Mouse (Mus musculus) MEL (cell line): ENCODE measurements around the gene Arid5b.

Source experiments
- CTCF ChIP-seq, 3 experiments: IDR thresholded peaks in 2 of 3; conservative IDR thresholded peaks in 1 of 3; 2 replicates each; pipeline ENCODE4 v1.5.1; 2011 to 2012; ENCODE audit warnings: low read length in 3 of 3, low read depth in 2 of 3, mild to moderate bottlenecking in 2 of 3, improper control_type of control experiment in 1 of 3, inconsistent platforms in 1 of 3, mixed read lengths in 1 of 3, moderate library complexity in 1 of 3; ENCODE audit not compliant: control insufficient read depth in 1 of 3, insufficient read depth in 1 of 3, poor library complexity in 1 of 3, severe bottlenecking in 1 of 3
- EP300 ChIP-seq, 2 experiments: IDR thresholded peaks; 2 replicates each; pipeline ENCODE4 v1.6.1; 2011; ENCODE audit warnings: improper control_type of control experiment in 2 of 2, low read length in 2 of 2, low read depth in 1 of 2, mild to moderate bottlenecking in 1 of 2
- MAX ChIP-seq: IDR thresholded peaks from 2 replicates; pipeline ENCODE4 v1.6.1; 2011; ENCODE audit warnings: low read length, improper control_type of control experiment
- POLR2A ChIP-seq, 2 experiments: IDR thresholded peaks; 2 replicates each; pipeline ENCODE4 v1.6.1; 2011 to 2012; ENCODE audit warnings: low read length in 2 of 2, mild to moderate bottlenecking in 2 of 2, control low read depth in 1 of 2, improper control_type of control experiment in 1 of 2, low read depth in 1 of 2, moderate library complexity in 1 of 2; ENCODE audit not compliant: control insufficient read depth in 1 of 2, insufficient read depth in 1 of 2, poor library complexity in 1 of 2
- SMC3 ChIP-seq: IDR thresholded peaks from 2 replicates; pipeline ENCODE4 v1.6.1; 2011; ENCODE audit warnings: low read depth, low read length, improper control_type of control experiment
- TAL1 ChIP-seq: IDR thresholded peaks from 2 replicates; pipeline ENCODE4 v1.6.1; 2012; ENCODE audit warnings: mild to moderate bottlenecking, inconsistent platforms, low read length, moderate library complexity, mixed read lengths

DNA sequence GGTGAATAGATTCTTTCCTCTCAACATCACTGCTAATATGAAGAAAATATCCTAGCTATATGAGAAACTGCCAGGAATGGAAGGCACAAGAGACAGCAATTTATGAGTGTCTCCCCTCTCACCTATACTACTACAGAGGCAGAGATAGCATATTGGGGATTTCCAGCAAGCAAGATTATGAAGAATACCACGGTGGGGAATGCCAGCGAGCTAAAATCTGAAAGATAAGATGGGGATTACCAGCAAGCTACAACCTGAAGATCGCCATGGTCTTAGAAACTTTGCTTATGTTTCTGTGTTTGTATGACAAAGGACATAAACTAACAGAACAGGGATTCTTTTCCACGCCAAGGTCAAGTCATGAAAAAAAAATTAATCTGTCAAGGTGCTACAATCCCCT is 155.1 kb downstream of the Arid5b start:
- TF ChIP-seq SMC3 (no peak), MAX (no peak), CTCF (IDR thresholded peaks at IDR 0.05 in 2 of 3, conservative IDR thresholded peaks at IDR 0.05 in 1 of 3; ENCODE audit: control insufficient read depth in 1 of 3, insufficient read depth in 1 of 3, low read depth in 2 of 3, low read length in 3 of 3, poor library complexity in 1 of 3, severe bottlenecking in 1 of 3) (no peak), EP300 (IDR thresholded peaks at IDR 0.05; ENCODE audit: low read depth in 1 of 2, low read length in 2 of 2) (no peak), TAL1 (no peak), POLR2A (IDR thresholded peaks at IDR 0.05; ENCODE audit: control insufficient read depth in 1 of 2, insufficient read depth in 1 of 2, low read depth in 1 of 2, low read length in 2 of 2, poor library complexity in 1 of 2) (no peak)
